Mouse (Mus musculus): ENCODE results near the gene Atad2b.
A peak's percentile ranks its signal among the peaks of the same experiment; 100 is the strongest.
"Not testable (repeated sequence)": the region's sequence is repeated elsewhere in the genome, so short reads cannot be mapped to it uniquely, and the experiment has no call there.

Gene Atad2b

DNA sequence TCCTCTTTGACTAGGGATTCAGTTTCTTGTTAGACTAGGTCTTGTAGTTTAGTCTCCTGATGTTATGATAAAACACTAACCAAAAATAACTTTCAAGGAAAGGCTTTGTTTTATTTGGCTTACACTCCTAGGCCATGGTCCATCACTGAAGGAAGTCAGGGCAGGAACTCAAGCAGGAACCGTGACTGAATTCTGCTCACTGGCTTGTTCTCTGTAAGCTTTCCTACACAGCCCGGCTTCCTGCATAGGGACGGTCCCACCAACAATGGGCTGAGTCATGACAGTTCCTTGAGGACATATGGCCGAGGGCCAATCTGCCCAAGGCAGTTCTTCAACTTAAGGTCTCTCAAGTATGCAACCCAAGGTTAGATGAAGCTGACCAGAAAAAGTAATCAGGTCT, 5.4 kb upstream of the Atad2b start:
- no peak for DNase-seq

GRCm38 (mm10) chr12:4914441-4914840, 2.7 kb upstream of the Atad2b start:
- no peak for DNase-seq

- DNase-seq, result no peak
Measured at GRCm38 (mm10) chr12:4914944-4915343, 2.2 kb upstream of the Atad2b start.

DNA sequence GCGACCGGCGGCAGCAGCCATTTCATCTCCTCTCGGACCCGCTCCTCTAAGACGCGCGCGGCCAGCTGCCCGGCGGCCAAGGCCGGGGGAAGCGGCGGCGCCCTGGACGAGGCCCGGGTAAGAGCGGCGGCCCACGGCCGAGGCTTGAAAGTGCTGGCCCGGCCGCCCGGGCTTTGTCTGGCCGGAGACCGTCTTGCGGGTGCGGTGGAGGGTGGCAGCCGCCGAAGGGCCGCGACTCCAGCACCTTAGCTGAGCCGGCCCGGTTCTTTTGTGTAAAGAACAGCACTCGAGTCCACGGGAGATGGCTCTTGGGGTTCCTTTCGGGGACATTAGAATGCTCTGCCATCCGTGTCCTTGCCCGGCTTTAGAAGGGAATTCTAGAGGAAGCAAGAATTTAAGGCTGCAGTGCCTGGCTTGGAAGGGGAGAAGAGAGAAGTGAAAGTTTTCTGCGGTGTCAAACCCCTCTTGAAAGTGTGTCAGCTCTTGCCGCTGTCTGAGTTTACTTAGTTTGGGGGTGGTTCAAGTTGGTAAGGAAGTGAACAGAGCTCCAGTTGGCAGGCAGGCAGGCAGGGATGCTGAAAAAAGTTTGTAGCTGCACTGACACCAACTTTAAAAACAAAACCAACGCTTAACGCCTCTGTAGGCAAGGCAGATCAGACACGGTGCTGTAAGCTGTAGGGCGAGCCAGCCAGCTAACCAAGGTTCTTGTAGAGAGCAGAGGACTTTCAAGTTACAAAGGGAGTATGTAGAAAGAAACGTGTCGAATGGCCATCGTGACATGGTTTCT, 845 bp downstream of the Atad2b start:
- peak; percentile 68 for DNase-seq

DNA sequence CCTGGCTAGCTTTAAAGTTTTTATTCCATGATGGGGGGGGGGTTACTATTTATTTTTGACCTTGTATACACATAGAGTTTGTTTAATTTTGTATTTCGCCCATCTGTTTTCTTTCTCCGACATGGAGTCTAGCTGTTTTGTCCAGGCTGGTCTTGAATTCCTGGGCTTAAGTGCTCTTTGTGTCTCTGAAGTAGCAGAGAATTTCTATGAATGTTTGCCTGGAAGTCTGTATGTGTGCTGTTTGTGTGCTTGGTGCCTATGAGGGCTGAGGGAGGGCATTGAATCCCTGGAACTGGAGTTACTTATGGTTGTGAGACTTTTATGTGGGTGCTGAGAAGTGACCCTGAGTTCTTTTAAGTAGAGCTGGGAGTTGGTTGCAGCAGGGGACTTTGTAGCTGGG, 11.0 kb downstream of the Atad2b start:
- no peak for DNase-seq

DNA sequence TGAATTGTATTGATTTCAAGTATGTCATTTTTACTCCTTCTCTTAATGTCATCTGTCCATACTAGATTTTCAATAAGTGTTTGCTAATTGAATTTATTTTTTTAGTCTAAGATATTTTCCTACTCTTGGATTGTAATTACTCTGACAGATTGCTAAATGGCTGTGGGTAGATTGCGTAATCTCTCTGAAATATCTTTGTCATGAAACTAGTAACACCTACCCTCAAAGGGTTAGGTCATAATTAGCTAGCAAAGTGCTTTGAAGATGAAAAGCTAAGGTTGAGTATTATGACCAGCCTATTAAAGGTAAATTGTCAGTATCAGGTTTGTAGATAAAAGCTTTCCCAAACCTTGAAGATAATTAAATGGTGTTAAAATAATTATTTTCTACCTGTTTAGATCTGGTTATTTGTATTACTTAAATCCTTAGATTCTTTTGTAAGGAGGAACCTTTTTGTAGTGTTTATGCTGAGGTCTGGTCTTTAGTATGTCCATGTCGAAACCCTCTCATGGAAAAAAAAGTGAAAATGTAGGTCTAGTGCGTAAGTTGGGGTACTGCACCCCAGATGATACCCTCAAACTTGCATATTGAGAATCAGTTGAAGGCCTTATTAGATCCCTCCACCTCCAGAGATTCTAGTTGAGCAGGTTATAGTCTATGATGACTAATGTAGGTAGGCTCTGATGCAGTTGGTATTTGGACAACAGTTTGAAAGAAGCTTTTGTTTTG, 13.8 kb downstream of the Atad2b start:
- no peak for DNase-seq

DNA sequence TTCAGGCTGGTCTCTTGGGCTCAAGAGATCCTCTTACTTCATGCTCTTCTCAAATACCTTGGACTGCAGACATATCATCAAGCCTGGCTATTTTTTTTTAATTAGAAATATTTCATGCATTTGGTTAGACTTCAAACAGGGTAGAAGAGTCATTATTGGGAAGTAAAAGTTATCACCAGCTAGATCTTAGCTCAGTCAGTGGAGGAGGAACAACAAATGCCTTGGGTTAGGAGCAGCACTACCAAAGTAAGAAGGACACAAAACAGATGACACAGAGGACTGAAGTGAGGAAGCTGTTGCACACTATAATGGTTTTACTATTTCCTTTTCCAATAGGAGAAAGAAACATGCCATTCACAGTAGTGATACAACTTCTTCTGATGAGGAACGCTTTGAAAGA, 35.1 kb downstream of the Atad2b start:
- DNase-seq, result no peak

- DNase-seq, result no peak
Measured at GRCm38 (mm10) chr12:4953156-4953555, 36.0 kb downstream of the Atad2b start.

- DNase-seq, result peak; percentile 55 to 74
Measured at GRCm38 (mm10) chr12:4972939-4973338, 55.8 kb downstream of the Atad2b start.

GRCm38 (mm10) chr12:4978324-4978723, 61.2 kb downstream of the Atad2b start:
- no peak for DNase-seq

DNA sequence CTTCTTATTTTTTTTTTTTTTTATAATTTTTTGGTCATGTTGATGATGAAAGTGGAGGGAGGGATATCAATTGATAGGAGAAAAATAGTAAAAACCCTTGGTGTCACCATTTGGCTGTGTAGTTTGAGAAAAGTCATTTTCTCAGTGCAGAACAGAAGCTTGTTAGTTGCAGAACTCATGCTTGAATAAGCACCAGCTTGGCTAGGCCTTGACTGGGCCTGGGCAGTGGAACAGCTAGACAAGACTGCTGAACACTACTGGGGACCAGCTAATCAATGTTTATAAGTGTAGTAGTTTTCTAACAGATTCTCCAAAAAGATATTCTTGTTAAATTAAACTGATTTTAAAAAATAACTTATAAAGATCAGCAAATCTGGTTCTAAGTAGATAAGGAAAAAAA, 79.8 kb downstream of the Atad2b start:
- DNase-seq, result no peak

- no peak for DNase-seq
Measured at GRCm38 (mm10) chr12:5005338-5005737, 88.2 kb downstream of the Atad2b start.

DNA sequence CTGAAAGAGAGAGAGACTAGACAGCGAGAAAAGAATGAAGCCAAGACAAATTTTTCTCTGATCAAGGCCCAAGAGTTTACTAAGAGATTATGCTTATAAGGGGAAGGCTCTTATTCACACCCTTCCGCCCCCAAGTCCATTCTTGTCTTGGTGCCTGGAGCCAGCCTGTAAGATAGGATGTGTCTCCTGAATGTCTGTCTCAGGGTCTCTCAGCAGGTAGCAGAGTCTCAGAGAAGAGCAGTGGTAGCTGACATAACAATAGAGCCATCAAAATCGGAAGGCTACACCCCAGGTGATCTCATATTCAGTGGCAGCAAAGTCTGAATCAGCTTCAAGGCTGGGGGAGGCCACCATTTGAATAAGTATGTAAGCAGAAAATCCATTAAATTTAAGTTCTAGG, 88.6 kb downstream of the Atad2b start:
- DNase-seq, result not testable (repeated sequence)

GRCm38 (mm10) chr12:5008638-5009037, 91.5 kb downstream of the Atad2b start:
- DNase-seq, result not testable (repeated sequence)

- no peak for DNase-seq
Measured at GRCm38 (mm10) chr12:5025226-5025861, 108.2 kb downstream of the Atad2b start.

DNA sequence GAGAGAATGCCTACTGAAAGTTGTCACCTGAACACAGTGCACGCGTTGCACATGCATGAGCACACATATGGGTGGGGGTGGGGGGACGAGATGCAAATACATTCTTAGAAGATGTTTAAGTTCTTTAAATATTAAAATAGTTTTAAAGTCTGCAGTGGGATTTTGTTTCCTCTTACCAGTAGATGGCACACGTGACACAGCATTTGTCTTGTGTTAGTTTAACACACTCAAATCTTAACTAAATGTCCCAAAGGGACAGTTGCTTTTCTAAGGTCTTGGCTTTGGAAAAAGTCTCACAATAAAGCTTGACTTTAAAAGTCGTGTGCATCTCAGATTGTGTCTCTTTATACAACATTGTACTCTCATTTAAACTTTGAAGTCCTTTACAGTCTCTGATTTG, 111.9 kb downstream of the Atad2b start:
- DNase-seq, result no peak

DNA sequence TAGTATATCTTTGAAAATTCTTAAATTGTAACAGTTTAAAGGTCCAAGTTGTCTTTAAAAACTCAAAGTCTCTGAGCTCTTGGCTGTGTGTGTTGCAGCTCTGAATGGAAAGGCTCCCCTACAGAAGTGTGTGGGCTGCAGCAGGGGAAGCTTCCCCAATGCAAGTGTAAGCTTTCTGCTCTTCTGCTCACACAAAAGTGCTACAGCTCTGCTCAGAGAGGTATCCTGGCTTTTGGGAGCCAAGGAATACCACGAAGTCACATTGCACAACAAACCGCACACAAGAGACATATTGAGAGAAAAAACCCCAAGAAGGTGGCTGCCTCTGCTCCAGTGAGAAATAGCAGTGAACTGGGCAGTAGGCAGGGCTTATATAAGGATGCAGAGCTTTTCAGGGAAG, 120.9 kb downstream of the Atad2b start:
- no peak for DNase-seq

DNA sequence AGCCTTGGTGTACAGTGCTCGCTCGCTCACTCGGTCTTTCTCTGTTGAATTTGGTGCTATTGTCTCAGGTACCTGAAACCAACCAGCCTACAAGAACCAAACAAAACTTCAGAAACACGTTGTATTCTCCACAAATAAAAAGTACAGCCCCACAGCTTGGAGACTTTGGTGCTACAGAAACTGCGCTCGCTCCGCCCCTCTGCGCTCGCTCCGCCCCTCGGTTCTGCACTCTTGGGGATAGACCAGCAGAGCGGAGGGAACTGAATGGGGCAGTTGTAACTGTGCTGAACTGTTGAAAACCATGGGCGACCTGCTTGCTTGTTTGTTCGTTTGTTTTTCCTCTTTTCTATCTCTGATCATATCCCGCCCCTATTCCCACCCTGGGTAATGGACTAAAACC, 127.0 kb downstream of the Atad2b start:
- no peak for DNase-seq

- DNase-seq, result no peak
Measured at GRCm38 (mm10) chr12:5048104-5048503, 131.0 kb downstream of the Atad2b start.

GRCm38 (mm10) chr12:5067590-5067989, 150.4 kb downstream of the Atad2b start:
- DNase-seq, result no peak

- no peak for DNase-seq
Measured at GRCm38 (mm10) chr12:5070131-5070530, 153.0 kb downstream of the Atad2b start.

DNA sequence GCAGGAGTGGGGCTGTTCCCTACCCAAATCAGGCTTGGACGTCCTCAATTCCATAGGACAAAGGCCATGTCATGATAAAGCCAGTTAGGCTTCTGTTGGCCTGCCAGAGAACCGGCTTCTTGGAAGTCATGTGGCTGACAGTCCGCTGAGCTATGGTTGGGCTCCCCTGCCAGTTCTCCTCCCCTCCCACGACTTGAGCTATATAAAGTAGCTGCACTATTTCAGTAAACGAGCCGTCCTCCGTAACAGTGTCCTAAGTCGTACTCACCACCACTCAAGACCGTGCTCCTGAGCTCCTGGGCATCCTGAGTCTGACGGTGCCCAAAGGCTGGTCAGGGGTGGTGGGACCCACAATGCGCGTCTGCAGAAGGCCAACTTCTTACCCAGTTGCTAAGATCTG, 156.0 kb downstream of the Atad2b start:
- DNase-seq, result no peak

- DNase-seq, result no peak
Measured at GRCm38 (mm10) chr12:5081480-5081879, 164.3 kb downstream of the Atad2b start.

DNA sequence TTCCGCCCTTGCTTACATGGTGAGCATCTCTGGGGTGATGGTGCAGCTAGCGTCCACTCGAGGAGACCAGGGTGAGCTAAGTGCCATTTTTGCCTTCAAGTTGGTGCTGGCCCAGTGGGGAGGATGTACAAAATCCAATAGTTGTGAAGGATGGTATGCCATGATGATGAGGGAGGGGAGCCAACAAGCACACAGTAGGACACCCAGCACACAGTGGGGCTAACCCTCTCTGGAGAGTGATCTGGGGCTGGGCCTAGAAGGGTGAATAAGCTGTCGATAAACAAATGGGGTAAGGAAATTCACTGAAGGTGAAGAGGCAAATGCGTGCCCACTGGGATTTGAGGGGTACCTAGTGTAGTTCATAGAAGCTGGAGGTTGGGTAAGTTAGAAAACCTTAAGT, 167.6 kb downstream of the Atad2b start:
- DNase-seq, result no peak
